Mouse (Mus musculus): ENCODE measurements around the gene Cd59b. TPM values are rescaled to one million over a fixed set of nuclear protein-coding genes. Genes with fewer than 3 reads are reported as not detected.

Cd59b gene
- polyA plus RNA-seq (2017; shearing (Covaris generic)), result not detected

DNA sequence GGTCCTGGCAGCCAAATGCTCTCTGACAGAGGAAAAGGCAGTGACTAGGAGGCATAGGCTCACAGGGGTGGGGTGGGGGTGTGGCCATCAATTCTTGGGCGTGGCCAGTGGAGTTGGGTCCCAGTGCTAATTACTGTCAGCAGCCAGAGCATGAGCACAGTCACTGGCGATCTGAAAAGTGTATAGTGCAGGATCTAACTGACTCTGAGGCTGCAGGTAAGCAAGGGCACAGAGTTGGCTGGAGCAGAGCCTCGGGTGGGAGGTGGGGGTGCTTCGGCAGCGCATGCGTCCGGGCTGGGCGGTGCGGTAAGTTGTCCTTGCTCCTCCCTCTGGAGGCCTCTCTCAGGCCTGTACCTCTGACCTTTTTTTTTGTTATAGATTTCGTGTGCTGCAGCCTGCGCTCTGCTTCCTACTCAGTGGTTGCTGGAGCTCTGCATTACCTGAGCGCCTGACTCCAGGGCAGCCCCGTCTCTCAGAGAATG, at the start of gene Cd59b:
Gene Cd59b, plus strand, starts transcription at position 146 of the 482 bp plus-strand sequence.

DNA sequence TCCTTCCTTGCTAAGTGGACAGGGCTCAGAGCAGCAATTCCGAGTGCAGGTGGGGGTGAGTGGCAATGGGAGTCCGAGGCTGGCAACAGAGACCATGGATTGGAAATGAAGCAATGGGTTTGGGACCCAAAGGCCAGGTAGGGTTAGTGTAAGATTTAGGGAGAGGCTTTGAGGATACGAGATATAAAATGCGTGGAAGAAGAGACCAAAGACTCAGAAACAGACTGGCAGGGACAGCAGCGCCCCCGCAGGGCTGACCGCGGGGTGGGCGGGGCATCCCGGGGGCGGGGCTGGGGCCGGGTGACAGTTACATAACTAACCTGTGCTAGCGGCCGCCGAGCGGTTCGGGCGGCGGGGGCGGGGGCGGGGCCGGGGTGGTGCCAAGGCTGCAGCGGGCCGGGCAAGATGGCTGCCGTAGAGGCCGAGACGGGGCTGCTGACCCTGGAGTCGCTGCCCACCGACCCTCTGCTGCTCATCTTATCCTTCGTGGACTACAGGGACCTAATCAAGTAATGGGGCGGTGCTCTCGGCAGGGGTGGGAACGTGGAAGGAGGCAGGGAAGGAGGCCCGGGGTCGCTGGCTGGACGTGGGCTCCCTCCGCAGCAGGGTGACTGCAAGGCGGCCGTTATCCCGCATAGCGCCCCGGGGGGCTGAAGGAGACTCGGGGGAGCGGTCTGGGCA, 42.1 kb upstream of the Cd59b start, which contains the start of gene Fbxo3:
Gene Fbxo3, plus strand, starts transcription at position 264 of the 681 bp plus-strand sequence.

DNA sequence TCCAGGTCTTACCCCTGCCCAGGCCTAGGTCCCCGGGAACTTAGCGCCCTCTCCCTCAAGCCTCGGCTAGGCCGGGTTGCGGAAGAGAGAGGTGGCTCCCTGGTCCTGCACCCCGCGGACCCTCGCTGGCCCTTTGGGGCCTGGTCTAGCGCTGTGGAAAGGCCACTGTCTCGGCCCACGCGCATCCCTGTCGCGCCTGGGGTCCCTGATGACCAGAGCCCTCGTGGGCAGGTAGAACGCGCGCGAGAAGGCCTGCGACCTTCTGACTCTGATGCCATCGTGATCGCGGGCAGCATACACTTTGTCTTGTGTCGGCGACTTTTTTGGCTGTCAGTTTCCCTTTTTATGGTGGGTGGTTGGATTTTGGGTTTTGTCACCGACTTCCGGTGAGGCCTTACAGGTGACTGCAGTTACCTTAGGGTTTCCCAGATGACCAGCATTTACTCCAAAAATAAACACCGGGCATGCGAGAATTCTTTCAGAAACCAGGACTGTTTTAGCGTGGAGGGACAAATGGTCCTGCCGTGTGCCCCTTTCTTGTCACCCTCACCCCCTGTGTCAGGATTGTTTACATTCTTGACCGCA, 41.4 kb upstream of the Cd59b start, which contains the start of gene 4931422A03Rik:
Gene 4931422A03Rik, minus strand, starts transcription at position 223 of the 585 bp plus-strand sequence.

DNA sequence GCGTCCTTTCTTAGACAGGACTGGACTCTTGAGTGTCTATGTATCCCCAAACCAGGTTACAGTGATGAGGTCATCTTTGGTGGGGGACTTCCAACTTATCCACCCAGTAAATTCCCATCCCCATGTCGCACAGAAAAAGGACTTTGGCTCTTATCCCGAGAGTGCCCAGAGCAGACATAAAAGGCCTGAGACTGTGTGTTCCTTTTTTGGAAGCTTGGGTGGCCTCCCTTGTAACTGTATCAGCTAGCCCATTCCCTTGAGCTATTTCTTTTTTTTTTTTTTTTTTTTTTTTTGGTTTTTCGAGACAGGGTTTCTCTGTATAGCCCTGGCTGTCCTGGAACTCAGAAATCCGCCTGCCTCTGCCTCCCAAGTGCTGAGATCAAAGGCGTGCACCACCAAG, 4.1 kb upstream of the Cd59b start, which contains the start of gene Gm10912:
Gene Gm10912, plus strand, starts transcription at position 301 of the 400 bp plus-strand sequence.

DNA sequence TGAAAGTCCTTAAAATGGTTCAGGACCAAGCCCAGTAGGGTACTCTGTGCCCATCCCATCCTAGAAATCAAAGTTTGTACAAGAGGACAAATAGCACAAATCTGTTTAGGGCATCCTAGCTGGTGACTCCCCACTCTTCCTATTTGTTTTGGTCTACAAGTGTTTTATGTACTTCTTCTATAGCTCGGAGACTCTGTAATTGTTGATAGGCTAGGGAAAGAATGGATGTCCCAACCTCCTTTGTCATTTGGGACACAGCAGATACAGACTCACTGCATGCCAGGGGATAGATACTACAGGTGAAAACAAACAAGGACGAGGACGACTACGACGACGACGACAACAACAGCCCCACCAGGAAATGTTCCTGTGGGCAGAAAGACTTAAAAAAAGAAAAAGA, 1.2 kb upstream of the Cd59b start, which contains the start of gene Gm10799:
Gene Gm10799, minus strand, starts transcription at position 101 of the 400 bp plus-strand sequence.

GRCm38 (mm10) chr2:104095741-104096213, 26.1 kb downstream of the Cd59b start, which contains the start of gene Cd59a:
TSS of gene Cd59a (plus strand) at chr2:104095801.

DNA sequence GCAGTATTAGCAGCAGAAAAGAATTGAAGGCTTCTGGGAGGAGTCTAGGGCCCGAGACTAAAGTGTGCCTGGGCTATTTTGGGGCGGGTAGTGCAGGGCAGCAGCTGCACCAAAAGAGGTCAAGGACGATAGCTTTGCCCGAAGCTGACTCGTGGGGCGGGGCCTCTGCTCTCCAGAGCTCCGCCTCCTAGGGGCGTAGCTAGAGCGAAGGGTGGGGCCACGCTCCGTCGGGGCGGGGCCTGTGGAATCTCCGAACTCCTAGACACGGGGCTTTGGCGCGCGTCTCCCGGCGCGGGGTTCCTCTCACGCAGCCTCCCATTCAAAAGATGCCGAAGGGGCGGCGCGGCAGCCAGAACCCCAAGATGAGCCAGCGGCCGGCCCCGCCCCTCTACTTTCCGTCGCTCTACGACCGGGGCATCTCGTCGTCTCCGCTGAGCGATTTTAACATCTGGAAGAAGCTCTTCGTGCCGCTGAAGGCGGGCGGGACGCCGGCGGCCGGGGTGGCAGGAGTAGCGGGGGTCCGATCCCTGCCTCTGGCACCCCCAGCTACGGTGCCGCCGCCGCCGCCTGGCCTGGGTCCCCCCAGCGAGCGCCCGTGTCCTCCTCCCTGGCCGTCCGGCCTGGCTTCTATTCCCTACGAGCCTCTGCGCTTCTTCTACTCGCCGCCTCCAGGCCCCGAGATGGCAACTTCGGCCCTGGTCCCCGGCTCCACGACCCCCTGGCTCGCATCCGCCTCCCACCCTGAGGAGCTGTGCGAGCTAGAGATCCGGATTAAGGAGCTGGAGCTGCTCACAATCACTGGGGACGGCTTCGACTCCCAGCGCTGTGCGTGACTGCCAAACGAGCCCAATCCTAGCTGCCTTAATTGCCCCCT, 53.1 kb downstream of the Cd59b start, which contains the start of gene A930018P22Rik:
Gene A930018P22Rik, plus strand, starts transcription at position 265 of the 874 bp plus-strand sequence.

Other genes starting within 250 kb of the Cd59b start
- not detected for gene Lmo2, start 111.9 kb upstream of the Cd59b start, polyA plus RNA-seq (2017; shearing (Covaris generic))
- 38.5 TPM for gene Fbxo3, start 42.1 kb upstream of the Cd59b start, polyA plus RNA-seq (2017; shearing (Covaris generic))
- gene 4931422A03Rik, start 41.5 kb upstream of the Cd59b start, polyA plus RNA-seq (2017; shearing (Covaris generic)), result 4.7 TPM
- 0.22 TPM for gene Gm10912, start 4.0 kb upstream of the Cd59b start, polyA plus RNA-seq (2017; shearing (Covaris generic))
- gene Gm10799, start 1.3 kb upstream of the Cd59b start, polyA plus RNA-seq (2017; shearing (Covaris generic)), result not detected
- not detected for gene Cd59a, start 26.0 kb downstream of the Cd59b start, polyA plus RNA-seq (2017; shearing (Covaris generic))
- not detected for gene A930018P22Rik, start 52.9 kb downstream of the Cd59b start, polyA plus RNA-seq (2017; shearing (Covaris generic))